Mouse (Mus musculus): ENCODE results near the gene Trpd52l3. TPM values are rescaled to one million over a fixed set of nuclear protein-coding genes. Genes with fewer than 3 reads are reported as not detected.

Gene Trpd52l3
- total RNA-seq, 1 experiment, result 0.13 TPM

GRCm38 (mm10) chr19:29979452-29980089, 24.0 kb upstream of the Trpd52l3 start:
- TF ChIP-seq ZNF384 (IDR thresholded peaks at IDR 0.05; ENCODE audit: low read depth, low read length), result no peak
- no peak for TF ChIP-seq ZC3H11A (IDR thresholded peaks at IDR 0.05; ENCODE audit: borderline replicate concordance, low read depth, low read length)
- no peak for TF ChIP-seq CHD2 (IDR thresholded peaks at IDR 0.05; ENCODE audit: low read depth, low read length)
- TF ChIP-seq HCFC1 (IDR thresholded peaks at IDR 0.05; ENCODE audit: borderline replicate concordance, insufficient read depth, low read length), result no peak
- no peak for TF ChIP-seq MAFK (IDR thresholded peaks at IDR 0.05; ENCODE audit: insufficient read depth, low read depth, low read length)
- no peak for DNase-seq (ENCODE audit: low read depth, low spot score)
- Histone ChIP-seq H3K36me3 (ENCODE audit: control insufficient read depth, insufficient read depth, low read length, poor library complexity, severe bottlenecking) (no peaks in the 10 kb centered on the region), H3K27ac (ENCODE audit: insufficient read depth, low read depth, low read length, poor library complexity, severe bottlenecking) (no peak overlapping the region), H3K9me3 (ENCODE audit: control insufficient read depth, insufficient read depth, low read depth, low read length) (no peaks in the 10 kb centered on the region), H3K4me1 (ENCODE audit: control insufficient read depth in 2 of 2, insufficient read depth in 2 of 2, low read length in 2 of 2, poor library complexity in 1 of 2) (no peaks in the 10 kb centered on the region), H3K4me3 (ENCODE audit: insufficient read depth in 1 of 2, low read depth in 1 of 2, low read length in 2 of 2, poor library complexity in 1 of 2, severe bottlenecking in 1 of 2) (no peak overlapping the region), H3K9ac (ENCODE audit: insufficient read depth, low read depth, low read length, poor library complexity, severe bottlenecking) (no peak overlapping the region)
- in situ Hi-C loops (cut with MboI; ENCODE audit: low sequenced_read_pairs in 2 of 2, unreplicated experiment in 2 of 2), result no loop called here

GRCm38 (mm10) chr19:29984208-29985005, 19.2 kb upstream of the Trpd52l3 start:
- TF ChIP-seq CHD2 (IDR thresholded peaks at IDR 0.05; ENCODE audit: low read depth, low read length) (no peak), HCFC1 (IDR thresholded peaks at IDR 0.05; ENCODE audit: borderline replicate concordance, insufficient read depth, low read length) (no peak), ZNF384 (IDR thresholded peaks at IDR 0.05; ENCODE audit: low read depth, low read length) (no peak), ZC3H11A (IDR thresholded peaks at IDR 0.05; ENCODE audit: borderline replicate concordance, low read depth, low read length) (no peak), MAFK (IDR thresholded peaks at IDR 0.05; ENCODE audit: insufficient read depth, low read depth, low read length) (no peak)
- in situ Hi-C loops (cut with MboI; ENCODE audit: low sequenced_read_pairs in 2 of 2, unreplicated experiment in 2 of 2), result no loop called here
- H3K4me3 ChIP-seq (ENCODE audit: insufficient read depth in 1 of 2, low read depth in 1 of 2, low read length in 2 of 2, poor library complexity in 1 of 2, severe bottlenecking in 1 of 2), result no peak overlapping the region; a peak in 1 of 4 replicates

GRCm38 (mm10) chr19:29986464-29987091, 17.0 kb upstream of the Trpd52l3 start:
- TF ChIP-seq ZNF384 (IDR thresholded peaks at IDR 0.05; ENCODE audit: low read depth, low read length) (no peak), ZC3H11A (IDR thresholded peaks at IDR 0.05; ENCODE audit: borderline replicate concordance, low read depth, low read length) (no peak), MAFK (IDR thresholded peaks at IDR 0.05; ENCODE audit: insufficient read depth, low read depth, low read length) (no peak), CHD2 (IDR thresholded peaks at IDR 0.05; ENCODE audit: low read depth, low read length) (no peak), HCFC1 (IDR thresholded peaks at IDR 0.05; ENCODE audit: borderline replicate concordance, insufficient read depth, low read length) (no peak)
- in situ Hi-C loops (cut with MboI; ENCODE audit: low sequenced_read_pairs in 2 of 2, unreplicated experiment in 2 of 2), result no loop called here

More at GRCm38 (mm10) chr19:29984208-29985005, 19.2 kb upstream of the Trpd52l3 start:
- DNase-seq (ENCODE audit: low read depth, low spot score), result no peak
- H3K36me3 ChIP-seq (ENCODE audit: control insufficient read depth, insufficient read depth, low read length, poor library complexity, severe bottlenecking), result no peaks in the 10 kb centered on the region
- no peak overlapping the region for H3K27ac ChIP-seq (ENCODE audit: insufficient read depth, low read depth, low read length, poor library complexity, severe bottlenecking)
- no peak overlapping the region for H3K9ac ChIP-seq (ENCODE audit: insufficient read depth, low read depth, low read length, poor library complexity, severe bottlenecking)
- no peaks in the 10 kb centered on the region for H3K9me3 ChIP-seq (ENCODE audit: control insufficient read depth, insufficient read depth, low read depth, low read length)
- no peaks in the 10 kb centered on the region for H3K4me1 ChIP-seq (ENCODE audit: control insufficient read depth in 2 of 2, insufficient read depth in 2 of 2, low read length in 2 of 2, poor library complexity in 1 of 2)

GRCm38 (mm10) chr19:30000406-30001365, 2.9 kb upstream of the Trpd52l3 start:
- no peak for TF ChIP-seq ZC3H11A (IDR thresholded peaks at IDR 0.05; ENCODE audit: borderline replicate concordance, low read depth, low read length)
- TF ChIP-seq MAFK (IDR thresholded peaks at IDR 0.05; ENCODE audit: insufficient read depth, low read depth, low read length), result no peak
- TF ChIP-seq ZNF384 (IDR thresholded peaks at IDR 0.05; ENCODE audit: low read depth, low read length), result no peak
- Histone ChIP-seq H3K4me3 (ENCODE audit: insufficient read depth in 1 of 2, low read depth in 1 of 2, low read length in 2 of 2, poor library complexity in 1 of 2, severe bottlenecking in 1 of 2) (no peak overlapping the region), H3K27ac (ENCODE audit: insufficient read depth, low read depth, low read length, poor library complexity, severe bottlenecking) (no peak overlapping the region), H3K9me3 (ENCODE audit: control insufficient read depth, insufficient read depth, low read depth, low read length) (no peaks in the 10 kb centered on the region), H3K9ac (ENCODE audit: insufficient read depth, low read depth, low read length, poor library complexity, severe bottlenecking) (no peak overlapping the region), H3K4me1 (ENCODE audit: control insufficient read depth in 2 of 2, insufficient read depth in 2 of 2, low read length in 2 of 2, poor library complexity in 1 of 2) (no peaks in the 10 kb centered on the region), H3K36me3 (ENCODE audit: control insufficient read depth, insufficient read depth, low read length, poor library complexity, severe bottlenecking) (no peaks in the 10 kb centered on the region)
- in situ Hi-C loops (cut with MboI; ENCODE audit: low sequenced_read_pairs in 2 of 2, unreplicated experiment in 2 of 2), result no loop called here
- no peak for DNase-seq (ENCODE audit: low read depth, low spot score)

More at GRCm38 (mm10) chr19:29986464-29987091, 17.0 kb upstream of the Trpd52l3 start:
- no peaks in the 10 kb centered on the region for H3K9me3 ChIP-seq (ENCODE audit: control insufficient read depth, insufficient read depth, low read depth, low read length)
- no peak overlapping the region for H3K4me3 ChIP-seq (ENCODE audit: insufficient read depth in 1 of 2, low read depth in 1 of 2, low read length in 2 of 2, poor library complexity in 1 of 2, severe bottlenecking in 1 of 2)
- no peak overlapping the region for H3K27ac ChIP-seq (ENCODE audit: insufficient read depth, low read depth, low read length, poor library complexity, severe bottlenecking)
- H3K9ac ChIP-seq (ENCODE audit: insufficient read depth, low read depth, low read length, poor library complexity, severe bottlenecking), result no peak overlapping the region
- no peaks in the 10 kb centered on the region for H3K4me1 ChIP-seq (ENCODE audit: control insufficient read depth in 2 of 2, insufficient read depth in 2 of 2, low read length in 2 of 2, poor library complexity in 1 of 2)
- DNase-seq (ENCODE audit: low read depth, low spot score), result no peak
- H3K36me3 ChIP-seq (ENCODE audit: control insufficient read depth, insufficient read depth, low read length, poor library complexity, severe bottlenecking), result no peaks in the 10 kb centered on the region
